Mouse (Mus musculus): ENCODE measurements around the gene Kcng3. TPM values are rescaled to one million over a fixed set of nuclear protein-coding genes. Genes with fewer than 3 reads are reported as not detected.

Kcng3 gene
- polyA plus RNA-seq, 1 experiment from 2014 or later, result 0.04 TPM

DNA sequence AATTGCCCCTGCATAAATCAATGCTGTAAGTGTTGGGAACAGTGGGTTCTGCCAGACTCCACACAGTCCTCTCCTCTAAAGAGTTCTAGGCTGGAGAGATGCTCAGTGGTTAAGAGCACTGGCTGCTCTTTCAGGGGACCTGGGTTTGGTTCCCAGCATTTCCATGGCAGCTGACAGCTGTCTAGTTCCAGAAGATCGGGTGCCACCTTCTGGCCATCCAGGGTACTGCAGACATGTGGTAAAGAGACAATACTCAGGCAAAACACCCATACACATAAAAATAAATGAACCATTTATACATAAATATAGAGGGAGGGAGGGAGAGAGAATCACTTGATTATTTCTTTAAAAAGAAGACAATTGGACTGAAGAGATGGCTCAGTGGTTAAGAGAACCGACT lies 5.7 kb upstream of the Kcng3 start:
- no peak overlapping the region for H3K4me3 ChIP-seq (ENCODE audit: low read depth, low read length)
- no peaks in the 10 kb centered on the region for H3K36me3 ChIP-seq (ENCODE audit: control insufficient read depth, insufficient read depth)
- peaks cover 27% of the 10 kb centered on the region for H3K27me3 ChIP-seq (ENCODE audit: control insufficient read depth, insufficient read depth, low read depth, low read length)
- H3K9me3 ChIP-seq (replicated peaks; ENCODE audit: control insufficient read depth, low read length), result no peaks in the 10 kb centered on the region
- 49% methylated on average over 2 of the region's 2 CpGs for WGBS (ENCODE audit: insufficient replicate concordance)
- H3K4me1 ChIP-seq (ENCODE audit: control insufficient read depth, low read depth, low read length), result peaks cover 9% of the 10 kb centered on the region
- no peak for ATAC-seq (ENCODE audit: low read depth)
- H3K4me2 ChIP-seq (ENCODE audit: low read depth, low read length), result no peak overlapping the region
- H3K9ac ChIP-seq (ENCODE audit: low read depth, low read length), result no peak overlapping the region
- no peak overlapping the region for H3K27ac ChIP-seq (ENCODE audit: low read length)

- no peaks in the 10 kb centered on the region for H3K9me3 ChIP-seq (replicated peaks; ENCODE audit: control insufficient read depth, low read length)
- no peak overlapping the region for H3K4me3 ChIP-seq (ENCODE audit: low read depth, low read length)
- no peak overlapping the region for H3K27ac ChIP-seq (ENCODE audit: low read length)
- H3K4me1 ChIP-seq (ENCODE audit: control insufficient read depth, low read depth, low read length), result peaks cover 19% of the 10 kb centered on the region
- H3K9ac ChIP-seq (ENCODE audit: low read depth, low read length), result no peak overlapping the region
- H3K27me3 ChIP-seq (ENCODE audit: control insufficient read depth, insufficient read depth, low read depth, low read length), result peaks cover 37% of the 10 kb centered on the region
- H3K36me3 ChIP-seq (ENCODE audit: control insufficient read depth, insufficient read depth), result no peaks in the 10 kb centered on the region
- WGBS (ENCODE audit: insufficient replicate concordance), result 52% methylated on average over 7 of the region's 7 CpGs
- no peak for ATAC-seq (ENCODE audit: low read depth)
- H3K4me2 ChIP-seq (ENCODE audit: low read depth, low read length), result no peak overlapping the region
Measured at GRCm38 (mm10) chr17:83636443-83636842, 4.7 kb upstream of the Kcng3 start.

DNA sequence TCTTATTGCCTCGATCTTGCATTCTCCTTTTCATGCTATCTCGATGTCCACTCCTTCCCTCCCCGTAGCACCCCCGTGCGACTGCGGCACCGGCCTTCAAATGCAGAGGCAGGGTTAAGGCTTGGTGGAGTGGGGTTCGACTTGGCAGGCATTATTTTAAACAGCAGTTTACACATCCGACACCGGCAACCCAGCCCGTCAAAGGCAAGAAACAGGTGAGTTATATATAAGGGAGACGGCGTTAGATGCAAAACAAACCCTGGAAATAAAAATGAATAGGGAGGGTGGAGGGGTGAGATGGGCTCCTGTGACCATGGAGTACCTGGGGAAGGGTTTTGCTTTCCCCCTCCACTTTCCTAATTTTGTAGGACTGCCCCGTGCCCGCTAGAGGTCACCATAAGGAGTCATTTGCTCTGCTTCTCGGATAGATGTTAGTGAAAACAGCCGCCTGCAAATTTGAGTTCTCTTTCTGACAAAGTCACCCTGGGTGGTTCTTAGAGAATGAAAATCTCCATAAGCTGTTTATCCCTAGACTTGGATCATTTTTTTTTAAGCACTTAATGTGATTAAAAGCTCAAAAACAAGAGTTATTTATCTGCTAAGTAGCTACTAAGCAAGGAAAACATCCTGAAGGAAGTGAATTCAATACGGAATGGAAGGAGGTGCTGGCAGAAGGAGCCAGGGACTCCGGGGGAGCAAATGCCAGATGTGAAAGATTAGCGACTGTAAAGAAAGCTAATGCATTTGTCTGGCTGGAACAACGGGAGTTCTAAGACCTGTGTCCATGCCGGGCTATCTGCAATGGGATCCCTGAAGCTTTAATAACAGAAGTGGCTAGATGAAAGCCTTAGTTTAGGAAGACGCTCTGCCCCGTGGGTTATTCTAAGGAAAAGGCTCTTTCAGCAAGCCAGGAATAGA lies 1.2 kb upstream of the Kcng3 start:
- peaks cover 20% of the 10 kb centered on the region for H3K4me1 ChIP-seq (ENCODE audit: control insufficient read depth, low read depth, low read length)
- no peak overlapping the region for H3K27ac ChIP-seq (ENCODE audit: low read length)
- H3K27me3 ChIP-seq (ENCODE audit: control insufficient read depth, insufficient read depth, low read depth, low read length), result peaks cover 71% of the 10 kb centered on the region
- WGBS (ENCODE audit: insufficient replicate concordance), result 3% methylated on average over 24 of the region's 24 CpGs
- H3K9me3 ChIP-seq (replicated peaks; ENCODE audit: control insufficient read depth, low read length), result no peaks in the 10 kb centered on the region
- ATAC-seq (ENCODE audit: low read depth), result no peak
- peak overlapping the region; percentile 65 for H3K4me3 ChIP-seq (ENCODE audit: low read depth, low read length)
- H3K36me3 ChIP-seq (ENCODE audit: control insufficient read depth, insufficient read depth), result no peaks in the 10 kb centered on the region
- peak overlapping the region; percentile 95 for H3K4me2 ChIP-seq (ENCODE audit: low read depth, low read length)
- H3K9ac ChIP-seq (ENCODE audit: low read depth, low read length), result no peak overlapping the region

DNA sequence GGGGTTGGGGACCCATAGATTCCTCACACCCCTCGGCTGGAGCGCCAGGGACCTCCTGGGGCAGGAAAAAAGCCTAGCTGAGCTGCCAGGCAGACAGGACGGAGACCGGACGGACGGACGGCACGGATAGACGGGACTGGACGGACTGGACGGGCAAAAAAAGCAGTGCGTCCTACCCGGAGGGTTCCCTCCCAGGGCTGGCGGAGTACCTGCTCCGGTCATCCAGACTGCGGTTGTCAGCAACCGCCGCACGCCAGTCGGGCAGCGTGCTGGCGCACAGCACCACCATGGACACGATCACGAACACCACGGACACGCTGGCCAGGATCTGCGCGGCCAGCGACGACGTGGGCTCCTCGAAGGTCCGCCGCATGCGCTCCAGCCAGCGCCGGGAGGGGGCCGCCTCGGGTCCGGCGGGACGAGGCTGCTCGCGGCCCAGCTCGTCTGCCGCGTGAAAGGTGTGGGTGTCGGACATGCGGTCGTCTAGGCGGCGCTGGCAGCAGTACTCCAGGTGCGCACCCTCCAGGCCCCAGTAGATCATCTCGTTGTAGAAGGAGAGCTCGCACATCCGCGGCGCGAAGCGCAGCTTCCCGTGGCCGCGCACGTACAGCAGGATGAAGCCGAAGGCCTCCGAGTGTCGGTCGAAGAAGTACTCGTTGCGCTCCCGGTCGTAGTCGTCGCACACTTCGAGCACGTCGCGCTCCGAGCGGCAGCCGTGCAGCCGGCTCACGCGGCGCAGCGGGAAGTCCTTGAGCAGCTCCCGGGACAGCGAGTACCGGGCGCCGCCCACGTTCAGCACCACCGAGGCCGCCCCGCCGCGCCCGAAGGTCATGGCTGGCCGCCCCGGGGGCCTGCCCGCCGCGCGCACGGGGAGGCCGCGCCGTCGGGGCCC lies 662 bp downstream of the Kcng3 start:
- no peak overlapping the region for H3K27ac ChIP-seq (ENCODE audit: low read length)
- peak overlapping the region; percentile 95 for H3K4me2 ChIP-seq (ENCODE audit: low read depth, low read length)
- 3% methylated on average over 106 of the region's 109 CpGs for WGBS (ENCODE audit: insufficient replicate concordance)
- no peaks in the 10 kb centered on the region for H3K36me3 ChIP-seq (ENCODE audit: control insufficient read depth, insufficient read depth)
- H3K9me3 ChIP-seq (replicated peaks; ENCODE audit: control insufficient read depth, low read length), result no peaks in the 10 kb centered on the region
- peak; percentile 59 for ATAC-seq (ENCODE audit: low read depth)
- peaks cover 20% of the 10 kb centered on the region for H3K4me1 ChIP-seq (ENCODE audit: control insufficient read depth, low read depth, low read length)
- H3K27me3 ChIP-seq (ENCODE audit: control insufficient read depth, insufficient read depth, low read depth, low read length), result peaks cover 77% of the 10 kb centered on the region
- H3K9ac ChIP-seq (ENCODE audit: low read depth, low read length), result peak overlapping the region; percentile 45; the same call in 1 of the 2 replicates
- peak overlapping the region; percentile 65 for H3K4me3 ChIP-seq (ENCODE audit: low read depth, low read length)

DNA sequence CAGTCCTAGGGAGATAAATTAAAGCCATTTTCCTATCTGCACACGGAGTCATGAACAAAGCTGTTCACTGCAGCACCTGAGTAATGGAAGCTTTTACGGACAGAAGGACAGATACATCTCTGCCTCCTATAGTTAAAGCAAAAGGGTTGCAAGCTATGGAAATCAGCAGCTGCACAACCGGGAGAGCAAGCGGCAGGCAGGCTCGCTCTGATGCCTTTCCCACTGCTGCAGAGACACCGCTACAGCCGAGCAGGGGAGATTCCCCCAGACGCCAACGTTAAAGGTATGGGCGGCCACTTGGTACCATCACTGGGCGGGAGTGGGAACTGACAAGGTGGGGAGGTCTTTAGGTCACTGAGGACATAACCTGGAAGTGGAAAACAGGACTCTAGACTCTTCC lies 17.8 kb downstream of the Kcng3 start:
- H3K9ac ChIP-seq (ENCODE audit: low read depth, low read length), result no peak overlapping the region
- H3K9me3 ChIP-seq (replicated peaks; ENCODE audit: control insufficient read depth, low read length), result peaks cover 3% of the 10 kb centered on the region
- H3K4me2 ChIP-seq (ENCODE audit: low read depth, low read length), result no peak overlapping the region
- H3K27ac ChIP-seq (ENCODE audit: low read length), result no peak overlapping the region
- ATAC-seq (ENCODE audit: low read depth), result no peak
- H3K4me3 ChIP-seq (ENCODE audit: low read depth, low read length), result no peak overlapping the region
- 46% methylated on average over 11 of the region's 11 CpGs for WGBS (ENCODE audit: insufficient replicate concordance)
- H3K27me3 ChIP-seq (ENCODE audit: control insufficient read depth, insufficient read depth, low read depth, low read length), result no peaks in the 10 kb centered on the region
- no peaks in the 10 kb centered on the region for H3K4me1 ChIP-seq (ENCODE audit: control insufficient read depth, low read depth, low read length)
- H3K36me3 ChIP-seq (ENCODE audit: control insufficient read depth, insufficient read depth), result no peaks in the 10 kb centered on the region

DNA sequence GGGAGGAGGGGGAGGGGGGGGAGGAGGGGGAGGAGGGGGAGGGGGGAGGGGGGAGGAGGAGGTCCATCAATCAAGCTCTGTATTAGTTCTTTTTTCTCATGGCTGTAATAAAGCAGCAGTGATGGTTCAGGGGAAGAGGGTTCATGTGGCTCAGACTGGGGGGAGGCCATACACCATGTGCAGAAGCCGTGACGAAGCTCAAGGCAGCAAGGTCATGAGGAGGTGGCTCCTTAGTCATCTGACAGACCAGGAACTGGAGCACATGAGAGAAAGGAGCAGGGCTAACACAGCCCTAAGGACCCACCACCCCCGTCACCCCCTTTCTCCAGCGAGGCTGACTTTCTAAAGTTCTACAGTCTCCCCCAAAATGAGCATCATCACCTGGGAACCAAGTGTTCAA lies 22.2 kb downstream of the Kcng3 start:
- Histone ChIP-seq H3K9me3 (replicated peaks; ENCODE audit: control insufficient read depth, low read length) (peaks cover 3% of the 10 kb centered on the region), H3K4me2 (ENCODE audit: low read depth, low read length) (no peak overlapping the region), H3K4me1 (ENCODE audit: control insufficient read depth, low read depth, low read length) (no peaks in the 10 kb centered on the region), H3K27me3 (ENCODE audit: control insufficient read depth, insufficient read depth, low read depth, low read length) (no peaks in the 10 kb centered on the region), H3K36me3 (ENCODE audit: control insufficient read depth, insufficient read depth) (no peaks in the 10 kb centered on the region), H3K27ac (ENCODE audit: low read length) (no peak overlapping the region), H3K4me3 (ENCODE audit: low read depth, low read length) (no peak overlapping the region), H3K9ac (ENCODE audit: low read depth, low read length) (no peak overlapping the region)
- 56% methylated on average over 4 of the region's 4 CpGs for WGBS (ENCODE audit: insufficient replicate concordance)
- no peak for ATAC-seq (ENCODE audit: low read depth)

- H3K4me1 ChIP-seq (ENCODE audit: control insufficient read depth, low read depth, low read length), result no peaks in the 10 kb centered on the region
- H3K27ac ChIP-seq (ENCODE audit: low read length), result no peak overlapping the region
- no peak for ATAC-seq (ENCODE audit: low read depth)
- no peak overlapping the region for H3K9ac ChIP-seq (ENCODE audit: low read depth, low read length)
- H3K36me3 ChIP-seq (ENCODE audit: control insufficient read depth, insufficient read depth), result no peaks in the 10 kb centered on the region
- no peaks in the 10 kb centered on the region for H3K27me3 ChIP-seq (ENCODE audit: control insufficient read depth, insufficient read depth, low read depth, low read length)
- 74% methylated on average over 12 of the region's 12 CpGs for WGBS (ENCODE audit: insufficient replicate concordance)
- no peak overlapping the region for H3K4me3 ChIP-seq (ENCODE audit: low read depth, low read length)
- H3K4me2 ChIP-seq (ENCODE audit: low read depth, low read length), result no peak overlapping the region
- H3K9me3 ChIP-seq (replicated peaks; ENCODE audit: control insufficient read depth, low read length), result no peaks in the 10 kb centered on the region
Measured at GRCm38 (mm10) chr17:83600976-83601375, 30.7 kb downstream of the Kcng3 start.

DNA sequence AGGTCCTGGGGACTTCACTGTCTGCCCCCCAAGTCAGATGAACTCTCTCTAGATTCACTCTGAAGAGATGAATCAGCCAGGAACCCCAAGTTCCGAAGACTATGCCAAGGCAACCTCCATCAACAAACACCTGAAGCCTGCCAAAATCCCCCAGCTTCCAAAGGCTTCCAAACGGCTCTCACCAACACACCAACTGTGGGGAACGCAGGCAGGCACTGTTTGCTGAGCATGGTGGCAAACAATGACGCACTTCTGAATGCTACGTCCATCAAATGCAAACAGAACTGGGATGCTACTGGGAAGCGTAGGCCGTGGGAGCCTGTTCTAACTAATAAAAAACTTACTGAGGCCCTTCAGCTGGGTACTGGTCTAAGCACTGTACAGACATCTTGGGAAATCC lies 35.7 kb downstream of the Kcng3 start:
- Histone ChIP-seq H3K4me1 (ENCODE audit: control insufficient read depth, low read depth, low read length) (no peaks in the 10 kb centered on the region), H3K4me2 (ENCODE audit: low read depth, low read length) (no peak overlapping the region), H3K27me3 (ENCODE audit: control insufficient read depth, insufficient read depth, low read depth, low read length) (no peaks in the 10 kb centered on the region), H3K9me3 (replicated peaks; ENCODE audit: control insufficient read depth, low read length) (no peaks in the 10 kb centered on the region), H3K36me3 (ENCODE audit: control insufficient read depth, insufficient read depth) (no peaks in the 10 kb centered on the region), H3K27ac (ENCODE audit: low read length) (no peak overlapping the region), H3K4me3 (ENCODE audit: low read depth, low read length) (no peak overlapping the region), H3K9ac (ENCODE audit: low read depth, low read length) (no peak overlapping the region)
- WGBS (ENCODE audit: insufficient replicate concordance), result 59% methylated on average over 7 of the region's 7 CpGs
- ATAC-seq (ENCODE audit: low read depth), result no peak

DNA sequence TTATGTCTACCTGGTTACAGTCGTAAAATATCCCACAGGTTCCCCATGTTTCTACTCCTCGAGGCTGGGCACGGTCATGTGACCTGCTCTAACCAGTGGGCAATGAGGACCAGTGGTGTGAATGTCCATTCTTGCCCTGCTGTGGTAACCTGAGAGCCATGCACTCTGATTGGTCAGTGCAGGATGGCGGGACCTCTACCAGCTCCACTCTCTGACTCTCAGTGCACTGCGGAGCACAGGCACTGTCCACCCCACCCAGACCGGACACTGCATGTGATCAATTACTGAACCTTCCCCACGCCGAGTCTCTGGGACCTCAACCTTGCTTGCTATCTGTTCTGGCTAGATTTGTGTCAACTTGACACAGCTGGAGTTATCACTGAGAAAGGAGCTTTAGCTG lies 37.2 kb downstream of the Kcng3 start:
- Histone ChIP-seq H3K4me2 (ENCODE audit: low read depth, low read length) (no peak overlapping the region), H3K4me1 (ENCODE audit: control insufficient read depth, low read depth, low read length) (no peaks in the 10 kb centered on the region), H3K36me3 (ENCODE audit: control insufficient read depth, insufficient read depth) (no peaks in the 10 kb centered on the region), H3K9me3 (replicated peaks; ENCODE audit: control insufficient read depth, low read length) (no peaks in the 10 kb centered on the region), H3K27ac (ENCODE audit: low read length) (no peak overlapping the region), H3K27me3 (ENCODE audit: control insufficient read depth, insufficient read depth, low read depth, low read length) (no peaks in the 10 kb centered on the region), H3K9ac (ENCODE audit: low read depth, low read length) (no peak overlapping the region), H3K4me3 (ENCODE audit: low read depth, low read length) (no peak overlapping the region)
- 56% methylated on average over 8 of the region's 8 CpGs for WGBS (ENCODE audit: insufficient replicate concordance)
- ATAC-seq (ENCODE audit: low read depth), result no peak

Data from liver, embryonic 16.5 days (tissue).